Comparison of ENCODE assay signal across 16 mouse cellular contexts in genomic region chr7:87587976-87588375, GRCm38 (mm10). TPM values are rescaled to one million over a fixed set of nuclear protein-coding genes. Genes with fewer than 3 reads are reported as not detected.
A peak's percentile ranks its signal among the peaks of the same experiment; 100 is the strongest.
DNase-seq lines count a peak whose midpoint lies in the region; ATAC-seq and TF ChIP-seq lines count a peak whose summit lies in the region.
"Had no signal": no experiment of that assay in that cellular context is flagged by ENCODE, and none has a peak within 500 bp of the region (broad histone marks: within the 10 kb centered on the region; RNA-seq: fewer than 3 reads in every experiment).

No protein-coding gene starts in this region.

- WGBS in forebrain, postnatal 0 days, result 31% methylated on average over 1 of the region's 1 CpGs
- 27% methylated on average over 1 of the region's 1 CpGs for WGBS in forebrain, embryonic 11.5 days
- 42% methylated on average over 1 of the region's 1 CpGs for WGBS in midbrain, embryonic 14.5 days
- WGBS in midbrain, embryonic 10.5 days, result 52% methylated on average over 1 of the region's 1 CpGs

- no peak overlapping the region for H3K9ac ChIP-seq in forebrain, postnatal 0 days
- no peak overlapping the region for H3K9ac ChIP-seq in forebrain, embryonic 11.5 days (ENCODE audit: low read length)
- H3K9ac ChIP-seq in midbrain, embryonic 14.5 days (replicated peaks; ENCODE audit: low read length), result no peak overlapping the region

- H3K9me3 ChIP-seq in forebrain, postnatal 0 days (ENCODE audit: low read length), result no peaks in the 10 kb centered on the region
- no peaks in the 10 kb centered on the region for H3K9me3 ChIP-seq in forebrain, embryonic 11.5 days (ENCODE audit: control insufficient read depth, low read length)
- no peaks in the 10 kb centered on the region for H3K9me3 ChIP-seq in midbrain, embryonic 14.5 days (ENCODE audit: control insufficient read depth, low read length)
- H3K9me3 ChIP-seq in midbrain, embryonic 10.5 days (replicated peaks), result no peaks in the 10 kb centered on the region

- no peak for TF ChIP-seq CTCF in forebrain, postnatal 0 days (IDR thresholded peaks at IDR 0.05; ENCODE audit: low read depth)

- H3K4me1 ChIP-seq in forebrain, postnatal 0 days (ENCODE audit: insufficient read depth), result no peaks in the 10 kb centered on the region; the same call in 1 of the 2 replicates
- H3K4me1 ChIP-seq in forebrain, embryonic 11.5 days (replicated peaks; ENCODE audit: control insufficient read depth, insufficient read depth, low read length), result peaks cover 4% of the 10 kb centered on the region; the same call in 1 of the 2 replicates
- no peaks in the 10 kb centered on the region for H3K4me1 ChIP-seq in midbrain, embryonic 14.5 days (ENCODE audit: control insufficient read depth, insufficient read depth, low read length)
- peaks cover 8% of the 10 kb centered on the region for H3K4me1 ChIP-seq in midbrain, embryonic 10.5 days

- ATAC-seq in forebrain, postnatal 0 days, result no peak
- ATAC-seq in forebrain, embryonic 11.5 days (replicated peaks; ENCODE audit: low FRiP score), result no peak
- no peak for ATAC-seq in midbrain, embryonic 14.5 days (ENCODE audit: low FRiP score, low TSS enrichment)

- H3K27me3 ChIP-seq in forebrain, postnatal 0 days (ENCODE audit: insufficient read depth, low read length), result no peaks in the 10 kb centered on the region
- H3K27me3 ChIP-seq in forebrain, embryonic 11.5 days (ENCODE audit: control insufficient read depth, insufficient read depth, low read length), result peaks cover 7% of the 10 kb centered on the region
- peaks cover 7% of the 10 kb centered on the region; the same call in 1 of the 2 replicates for H3K27me3 ChIP-seq in midbrain, embryonic 14.5 days (ENCODE audit: control insufficient read depth, insufficient read depth, low read length)
- H3K27me3 ChIP-seq in midbrain, embryonic 10.5 days (ENCODE audit: low read depth, poor library complexity, severe bottlenecking), result peaks cover 44% of the 10 kb centered on the region

- DNase-seq in forebrain, postnatal 0 days, result no peak
- no peak for DNase-seq in forebrain, embryonic 11.5 days (ENCODE audit: low spot score)
- peak; percentile 14 for DNase-seq in midbrain, embryonic 14.5 days
- no peak for DNase-seq in midbrain, embryonic 10.5 days (ENCODE audit: low spot score)
- peak; percentile 55 for DNase-seq in embryo, embryonic 11 days
- DNase-seq in retina, embryonic 14.5 days (ENCODE audit: low spot score), result peak; percentile 51
- DNase-seq in right cerebral cortex, postnatal 25 days, result no peak
- no peak for DNase-seq in c-Kit-positive CD71-positive TER-119-positive erythroid progenitor cells, embryonic 14.5 days (ENCODE audit: low spot score)
- DNase-seq: cerebellum, adult 8-10 months; kidney, postnatal 10 days; layer of hippocampus, postnatal 36 days; liver; thymus, postnatal 14 days had no signal

- no peaks in the 10 kb centered on the region for H3K36me3 ChIP-seq in forebrain, postnatal 0 days (ENCODE audit: insufficient read depth)
- H3K36me3 ChIP-seq in forebrain, embryonic 11.5 days (ENCODE audit: control insufficient read depth, insufficient read depth, low read length), result no peaks in the 10 kb centered on the region
- no peaks in the 10 kb centered on the region for H3K36me3 ChIP-seq in midbrain, embryonic 14.5 days (ENCODE audit: control insufficient read depth, insufficient read depth, low read length)
- no peaks in the 10 kb centered on the region for H3K36me3 ChIP-seq in midbrain, embryonic 10.5 days

- H3K4me3 ChIP-seq in forebrain, postnatal 0 days (ENCODE audit: low read depth, low read length), result peak overlapping the region; percentile 64
- H3K4me3 ChIP-seq in forebrain, embryonic 11.5 days (ENCODE audit: low read depth, low read length), result no peak overlapping the region
- no peak overlapping the region for H3K4me3 ChIP-seq in midbrain, embryonic 14.5 days (replicated peaks; ENCODE audit: low read depth, low read length)
- no peak overlapping the region for H3K4me3 ChIP-seq in midbrain, embryonic 10.5 days

- no peak overlapping the region for H3K27ac ChIP-seq in forebrain, postnatal 0 days (ENCODE audit: low read depth, low read length)
- H3K27ac ChIP-seq in forebrain, embryonic 11.5 days (ENCODE audit: low read depth, low read length), result no peak overlapping the region
- H3K27ac ChIP-seq in midbrain, embryonic 14.5 days (replicated peaks; ENCODE audit: low read depth, low read length), result no peak overlapping the region
- no peak overlapping the region for H3K27ac ChIP-seq in midbrain, embryonic 10.5 days (replicated peaks)

- peak overlapping the region; percentile 76 for H3K4me2 ChIP-seq in forebrain, postnatal 0 days (ENCODE audit: low read depth)
- no peak overlapping the region for H3K4me2 ChIP-seq in forebrain, embryonic 11.5 days (ENCODE audit: low read depth, low read length, severe bottlenecking)
- peak overlapping the region; percentile 76 for H3K4me2 ChIP-seq in midbrain, embryonic 14.5 days (ENCODE audit: low read length)
- H3K4me2 ChIP-seq: heart, embryonic 11.5 days had no signal

RNA-seq across cellular contexts. Expression of gene Grm5, which starts 4.0 kb away (rescaled TPM):
- total RNA-seq in forebrain, postnatal 0 days (2014; rRNA removed), result 189 and 223 TPM in 2 replicates
- polyA plus RNA-seq in forebrain, postnatal 0 days (2015; fragmentation: Nextera tagmentation; extraction: Ambion mirVana), result 48.1 and 67.0 TPM in 2 replicates
- polyA plus RNA-seq in forebrain, embryonic 11.5 days (2014; fragmentation: Nextera tagmentation; extraction: Ambion mirVana), result 0.12 and 0.27 TPM in 2 replicates
- 29.9 and 38.9 TPM in 2 replicates for polyA plus RNA-seq in midbrain, embryonic 14.5 days (2014; fragmentation: Nextera tagmentation; extraction: Ambion mirVana)
- polyA plus RNA-seq in midbrain, embryonic 10.5 days (2016; fragmentation: Nextera tagmentation; extraction: Ambion mirVana), result 0.20 and 0.28 TPM in 2 replicates
- total RNA-seq: hematopoietic stem cell, adult 5-6 weeks had no signal
- polyA plus RNA-seq: C2C12 had no signal

Comparison
In these comparisons a context has a peak if more than half of its experiments do, and no peak if none do; other contexts are left out.
1. DNase-seq: peak in midbrain, embryonic 14.5 days (single experiment), embryo, embryonic 11 days (single experiment) and retina, embryonic 14.5 days (single experiment); none in forebrain, postnatal 0 days (single experiment), forebrain, embryonic 11.5 days (single experiment), midbrain, embryonic 10.5 days (single experiment), right cerebral cortex, postnatal 25 days (single experiment) and c-Kit-positive CD71-positive TER-119-positive erythroid progenitor cells, embryonic 14.5 days (single experiment).
2. RNA of gene Grm5, which starts 4.0 kb away (polyA plus RNA-seq): 48.1 to 67.0 TPM in forebrain, postnatal 0 days and 29.9 to 38.9 TPM in midbrain, embryonic 14.5 days; 0.20 to 0.28 TPM in midbrain, embryonic 10.5 days and 0.12 to 0.27 TPM in forebrain, embryonic 11.5 days; every median in the first group is over 10 times any median in the second.